Mouse (Mus musculus) right cerebral cortex, adult 2 months (tissue): ENCODE data around the gene Pmp22.

ENCODE experiments used
- DNase-seq, 2 experiments: peaks; one replicate each; pipeline ENCODE4 v3.0.0; 2021 to 2022; ENCODE audit warnings: low spot score in 2 of 2

Gene Pmp22

GRCm38 (mm10) chr11:63128784-63129183 is at the start of gene Pmp22:
TSS of gene Pmp22 (plus strand) at chr11:63128982.
- DNase-seq: no peak

- no peak for DNase-seq
These were observed 44.2 kb upstream of the Pmp22 start for GRCm38 (mm10) chr11:63084536-63084935.

DNA sequence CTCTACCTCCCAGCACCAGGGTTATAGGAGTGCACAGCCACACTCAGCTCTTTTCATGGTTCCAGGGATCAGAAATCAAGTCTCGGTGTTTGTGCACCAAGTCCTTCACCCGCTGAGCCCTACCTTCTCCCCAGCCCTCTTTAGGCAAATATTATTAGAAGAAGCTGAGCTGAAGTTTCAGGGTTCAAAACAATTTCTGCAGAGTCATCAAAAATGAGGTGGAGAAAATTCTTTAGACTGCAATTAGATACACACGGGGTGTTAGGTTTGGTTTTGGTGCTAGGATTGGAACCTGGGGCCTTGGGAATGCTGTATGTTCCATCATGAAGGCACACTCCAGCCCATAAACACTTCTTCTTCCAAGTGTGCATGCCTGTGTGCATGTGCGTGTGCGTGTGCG is 40.1 kb upstream of the Pmp22 start:
- DNase-seq: no peak

- DNase-seq: no peak
These were observed 38.6 kb upstream of the Pmp22 start for GRCm38 (mm10) chr11:63090210-63090609.

- DNase-seq: no peak
These were observed 37.8 kb upstream of the Pmp22 start for GRCm38 (mm10) chr11:63090986-63091385.

GRCm38 (mm10) chr11:63092271-63092670 is 36.5 kb upstream of the Pmp22 start:
- no peak for DNase-seq

DNA sequence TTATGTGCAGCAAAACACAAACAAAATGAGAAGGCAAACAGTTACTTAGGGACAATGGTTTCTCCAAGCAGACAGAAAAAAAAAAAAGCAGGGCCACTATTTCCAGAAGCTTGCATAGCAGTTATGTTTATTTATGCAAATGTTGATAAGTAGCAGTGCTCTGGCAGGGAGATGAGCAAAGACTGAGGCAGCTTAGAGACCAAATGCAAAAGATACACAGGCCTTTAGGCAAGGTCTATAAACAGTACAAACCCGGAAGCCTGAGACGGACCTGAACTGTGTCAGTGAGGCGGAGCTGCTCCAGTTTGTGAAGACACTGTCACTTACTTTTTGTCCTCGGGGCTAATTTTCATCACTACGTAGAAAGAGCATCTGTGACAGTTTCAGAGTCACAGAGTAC is 35.2 kb upstream of the Pmp22 start:
- DNase-seq: no peak

DNA sequence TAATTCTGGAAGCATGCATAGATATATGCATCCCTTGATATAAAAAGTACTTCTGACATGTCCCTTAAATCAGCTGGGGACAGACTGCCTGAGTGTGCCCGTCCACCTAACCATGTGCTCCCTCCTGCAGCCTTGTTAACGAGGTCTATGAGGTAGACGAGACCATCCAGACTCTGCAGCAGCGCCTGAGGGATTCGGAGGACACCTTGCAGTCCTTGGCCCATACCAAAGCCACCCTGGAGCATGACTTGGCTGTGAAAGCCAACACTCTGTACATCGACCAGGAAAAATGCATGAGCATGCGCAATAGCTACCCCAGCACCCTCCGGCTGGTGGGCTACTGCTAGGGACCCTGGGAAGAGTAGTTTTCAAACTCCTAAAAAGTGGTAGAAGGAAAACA is 34.3 kb upstream of the Pmp22 start:
- DNase-seq: no peak

- DNase-seq: no peak
These were observed 30.8 kb upstream of the Pmp22 start for GRCm38 (mm10) chr11:63098016-63098415.

GRCm38 (mm10) chr11:63099390-63099789 is 29.4 kb upstream of the Pmp22 start:
- DNase-seq: no peak

- DNase-seq: peak in 1 of 2 experiments; percentile 17
These were observed 25.5 kb upstream of the Pmp22 start for GRCm38 (mm10) chr11:63103256-63103655.

DNA sequence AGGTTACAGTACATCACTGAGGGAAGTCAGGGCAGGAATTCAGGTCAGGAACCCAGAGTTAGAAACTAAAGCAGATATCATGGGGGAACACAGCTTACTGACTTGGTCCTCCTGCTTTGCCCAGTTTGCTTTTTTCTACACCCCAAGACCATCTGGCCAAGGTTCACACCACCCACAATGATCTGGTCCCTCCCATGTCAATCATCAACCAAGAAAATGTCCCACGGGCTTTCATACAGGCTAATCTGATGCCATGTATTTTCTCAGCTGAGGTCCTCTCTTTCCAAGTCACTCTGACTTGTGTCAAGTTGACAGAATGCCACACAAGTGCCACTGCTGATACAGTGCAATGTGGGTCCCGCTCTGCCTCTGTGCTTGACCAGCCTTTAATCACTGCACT is 24.8 kb upstream of the Pmp22 start:
- DNase-seq: no peak

DNA sequence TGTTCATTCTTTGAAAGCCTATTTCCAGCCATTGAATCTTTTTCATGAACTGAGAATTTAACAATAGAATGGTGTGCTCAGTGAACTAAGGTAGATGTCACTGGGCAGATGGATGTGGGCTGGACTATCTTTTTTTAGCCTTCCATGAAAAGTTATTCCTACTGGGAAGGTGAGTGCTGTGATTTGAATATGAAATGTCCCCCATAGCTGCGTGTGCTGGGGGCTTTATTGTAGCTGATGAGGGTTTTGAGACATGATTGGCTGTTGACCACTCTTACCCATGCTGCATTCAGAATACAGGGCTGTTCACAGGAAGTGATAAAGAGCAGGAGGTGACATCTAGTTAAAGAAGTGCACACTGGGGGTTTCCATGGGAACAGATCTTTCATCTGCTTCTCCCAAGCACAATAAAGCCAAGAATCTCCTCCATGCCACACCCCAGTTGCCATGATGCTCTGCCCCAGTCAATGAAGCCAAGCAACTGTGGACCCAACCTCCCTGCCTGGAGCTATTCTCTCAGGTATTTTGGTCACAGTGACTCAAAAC is 19.5 kb upstream of the Pmp22 start:
- DNase-seq: no peak

GRCm38 (mm10) chr11:63110329-63110728 is 18.5 kb upstream of the Pmp22 start:
- DNase-seq: no peak

GRCm38 (mm10) chr11:63114807-63115641 is 13.8 kb upstream of the Pmp22 start:
- DNase-seq: no peak

DNA sequence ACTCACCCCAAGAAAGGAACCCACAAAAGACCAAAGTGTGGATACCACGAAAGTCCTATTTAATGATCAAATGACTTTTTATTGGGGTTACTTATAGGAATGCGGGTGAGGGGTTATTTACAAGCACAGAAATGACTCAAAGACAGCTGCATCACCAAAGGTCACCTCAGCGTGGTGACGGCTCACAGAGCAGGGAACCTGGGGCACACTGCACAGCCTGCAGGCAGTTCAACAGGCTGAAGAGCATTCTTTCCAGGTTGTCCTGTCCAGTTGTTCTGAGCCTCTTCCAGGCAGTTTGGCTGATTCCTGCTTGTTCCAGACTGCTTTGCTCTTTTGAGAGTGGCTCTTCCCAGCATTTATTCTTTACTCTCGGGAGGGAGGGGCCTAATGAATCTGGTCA is 12.1 kb upstream of the Pmp22 start:
- DNase-seq: no peak

- no peak for DNase-seq
These were observed 11.5 kb upstream of the Pmp22 start for GRCm38 (mm10) chr11:63117266-63117665.

GRCm38 (mm10) chr11:63119791-63120190 is 9.0 kb upstream of the Pmp22 start:
- DNase-seq: no peak

DNA sequence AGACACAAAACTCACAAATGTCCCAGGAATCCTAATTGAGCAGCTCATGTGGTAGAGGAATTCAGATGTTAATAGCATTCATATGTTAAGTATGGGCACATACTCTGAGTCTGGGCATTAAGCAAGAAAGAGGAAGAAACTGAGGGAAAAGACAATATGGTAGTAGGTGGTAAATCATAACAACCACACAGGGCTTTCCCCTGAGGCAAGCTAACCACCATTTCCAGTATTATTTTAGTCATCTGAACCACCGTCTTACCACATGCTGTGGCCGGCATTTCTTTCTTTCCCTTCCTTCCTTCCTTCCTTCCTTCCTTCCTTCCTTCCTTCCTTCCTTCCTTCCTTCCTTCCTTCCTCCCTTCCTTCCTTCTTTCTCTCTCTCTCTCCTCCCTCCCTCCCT is 6.5 kb upstream of the Pmp22 start:
- DNase-seq: no peak

GRCm38 (mm10) chr11:63122776-63123350 is 5.9 kb upstream of the Pmp22 start:
- DNase-seq: no peak

GRCm38 (mm10) chr11:63124316-63124715 is 4.5 kb upstream of the Pmp22 start:
- DNase-seq: no peak

DNA sequence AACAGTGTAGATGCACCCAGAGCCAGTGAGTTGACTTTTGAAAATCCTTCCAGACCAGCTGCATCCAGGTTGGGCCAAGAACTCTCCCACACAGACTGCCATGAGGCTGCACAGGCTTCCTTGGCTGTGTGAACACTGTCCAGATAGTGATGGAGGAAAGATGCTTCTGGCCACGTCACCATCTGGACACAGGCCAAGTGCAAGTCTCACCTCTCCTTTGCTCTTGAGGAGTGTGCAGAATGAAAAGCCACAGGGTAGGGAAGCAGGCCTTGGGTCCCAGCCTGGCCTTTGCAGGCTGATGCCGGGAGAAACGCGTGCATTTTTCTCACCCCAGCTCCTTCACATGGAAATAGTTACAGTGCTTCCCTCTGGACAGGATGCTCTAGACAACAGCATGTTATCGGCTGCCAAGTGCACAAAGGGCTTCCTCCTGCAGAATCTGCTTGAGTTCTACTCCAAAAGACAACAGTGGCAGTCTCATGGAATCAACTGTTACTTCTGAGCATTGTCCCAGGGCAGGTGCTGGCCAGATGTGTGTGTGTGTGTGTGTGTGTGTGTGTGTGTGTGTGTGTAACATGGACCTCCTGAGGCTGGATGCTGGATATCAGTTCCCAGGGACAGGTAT is 2.8 kb upstream of the Pmp22 start:
- DNase-seq: no peak

- DNase-seq: no peak
These were observed 1.8 kb upstream of the Pmp22 start for GRCm38 (mm10) chr11:63126976-63127375.
